Mouse (Mus musculus) heart, postnatal 0 days (tissue): Measurements from ENCODE around the gene Myocos. TPM values are rescaled to one million over a fixed set of nuclear protein-coding genes. Genes with fewer than 3 reads are reported as not detected.
"Not testable (repeated sequence)": the region's sequence is repeated elsewhere in the genome, so short reads cannot be mapped to it uniquely, and the experiment has no call there.

Source experiments
- ATAC-seq: fragments of 200-750 bp; cut with Nextera tagmentation; 2 replicates; pipeline ENCODE4 v1.8.0; 2017; ENCODE audit warnings: low read depth, moderate number of reproducible peaks, moderate library complexity; ENCODE audit not compliant: insufficient read depth
- DNase-seq: peaks from one replicate; pipeline ENCODE4 v3.0.0-alpha.2; 2016; ENCODE audit warnings: low spot score
- H3K27ac ChIP-seq: fragments of 300-500 bp; sonication (generic); 2 replicates; pipeline ENCODE4 v1.5.1; 2014; ENCODE audit warnings: low read depth, mild to moderate bottlenecking
- H3K27me3 ChIP-seq: fragments of 300-500 bp; sonication (generic); 2 replicates; pipeline ENCODE4 v1.6.1; 2014; ENCODE audit warnings: low read length, mixed read lengths; ENCODE audit not compliant: control insufficient read depth, insufficient read depth
- H3K36me3 ChIP-seq: fragments of 300-500 bp; sonication (generic); replicated peaks from 2 replicates; pipeline ENCODE4 v1.6.1; 2014; ENCODE audit warnings: low read length, mixed read lengths; ENCODE audit not compliant: control insufficient read depth, insufficient read depth
- H3K4me1 ChIP-seq: fragments of 300-500 bp; sonication (generic); 2 replicates; pipeline ENCODE4 v1.6.1; 2014; ENCODE audit warnings: antibody characterized with exemption; ENCODE audit not compliant: control insufficient read depth, insufficient read depth
- H3K4me2 ChIP-seq: fragments of 300-500 bp; sonication (generic); 2 replicates; pipeline ENCODE4 v1.6.1; 2014; ENCODE audit warnings: low read depth, mild to moderate bottlenecking, low read length, moderate library complexity
- H3K4me3 ChIP-seq: fragments of 300-500 bp; sonication (generic); 2 replicates; pipeline ENCODE4 v1.5.1; 2014; ENCODE audit warnings: low read depth, low read length
- H3K9ac ChIP-seq: fragments of 300-500 bp; sonication (generic); replicated peaks from 2 replicates; pipeline ENCODE4 v1.6.1; 2014; ENCODE audit warnings: low read depth, low read length, mixed read lengths
- H3K9me3 ChIP-seq: fragments of 300-500 bp; sonication (generic); replicated peaks from 2 replicates; pipeline ENCODE4 v1.6.1; 2016; ENCODE audit warnings: low read length; ENCODE audit not compliant: control insufficient read depth
- CTCF ChIP-seq: IDR thresholded peaks from 2 replicates; pipeline ENCODE4 v1.5.1; 2016; ENCODE audit warnings: antibody characterized with exemption, control low read depth, low read depth
- EP300 ChIP-seq: IDR thresholded peaks from 2 replicates; pipeline ENCODE4 v1.6.1; 2016; ENCODE audit warnings: antibody characterized with exemption, low read depth
- WGBS: fragments of 180-500 bp; shearing (Covaris S2); extraction: QIAGEN DNeasy Blood & Tissue Kit; methylation state at CpG from one replicate; pipeline ENCODE4 v1.1.7; 2014; 5-methylcytosine and 5-hydroxymethylcytosine counted together
- polyA plus RNA-seq: library from polyadenylated mRNA; unstranded; fragments of >200 nt; fragmentation: Nextera tagmentation; extraction: Ambion mirVana; gene quantifications from 2 replicates; pipeline ENCODE4 v1.2.1, GENCODE M21; 2015
- total RNA-seq: library from RNA; depleted of rRNA; stranded (reverse); fragments of >200 nt; gene quantifications from 2 replicates; pipeline ENCODE4 v1.2.3, GENCODE M21; 2014; ENCODE audit warnings: low replicate concordance

The Myocos gene
- total and polyA plus RNA-seq, 2 experiments from 2014 or later = not detected

DNA sequence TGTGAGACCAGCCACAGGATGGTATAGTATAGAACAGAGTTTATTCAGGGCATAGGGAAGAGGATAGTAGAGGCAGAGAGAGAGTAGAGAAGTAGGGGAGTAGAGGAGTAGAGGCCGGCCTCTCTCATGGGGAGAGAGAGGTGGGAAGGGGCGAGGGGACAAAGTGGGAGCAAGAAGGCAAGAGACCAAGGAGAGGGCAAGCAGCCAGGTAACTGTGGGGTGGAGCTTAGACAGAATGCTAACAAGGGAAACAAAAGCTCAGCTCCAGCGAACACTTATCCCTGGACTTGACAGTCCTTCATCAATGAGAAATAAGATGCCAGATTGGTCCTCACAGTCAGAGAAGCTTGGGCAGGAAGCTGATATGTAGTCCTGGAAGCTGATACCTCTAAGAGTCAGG, 15.4 kb downstream of the Myocos start:
- no peaks in the 10 kb centered on the region for H3K36me3 ChIP-seq

DNA sequence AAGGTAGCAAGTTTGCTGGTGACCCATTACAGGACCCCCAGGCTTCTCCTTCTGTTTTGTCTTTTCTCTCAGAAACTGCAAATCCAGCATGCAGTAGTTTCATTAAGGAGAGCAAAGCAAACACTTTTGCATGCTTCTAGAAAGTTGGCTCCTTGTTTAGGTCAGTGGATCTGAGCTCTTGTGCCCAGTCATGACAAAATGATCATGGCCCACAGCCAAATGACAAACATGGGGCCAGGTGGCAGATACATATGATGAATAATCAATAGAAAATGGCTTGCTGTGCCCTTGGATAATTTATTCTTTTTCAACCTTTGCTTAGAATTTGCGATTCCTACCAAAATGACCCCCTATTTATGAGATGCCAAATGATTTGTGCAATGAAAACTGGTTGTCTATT, 18.2 kb downstream of the Myocos start:
- 0 out of 2 replicates have a peak, but pooled peaks cover 4% of the 10 kb centered on the region for H3K4me1 ChIP-seq
- H3K4me2 ChIP-seq = no peak overlapping the region
- H3K9me3 ChIP-seq = no peaks in the 10 kb centered on the region
- ATAC-seq (no peak), DNase-seq (no peak)
- H3K9ac ChIP-seq = no peak overlapping the region
- H3K27me3 ChIP-seq = no peaks in the 10 kb centered on the region
- 88% methylated on average over 1 of the region's 1 CpGs for WGBS
- H3K4me3 ChIP-seq = no peak overlapping the region
- no peak for TF ChIP-seq EP300
- TF ChIP-seq CTCF = no peak
- H3K27ac ChIP-seq = no peak overlapping the region
- H3K36me3 ChIP-seq = no peaks in the 10 kb centered on the region

More for the DNA sequence above, 15.4 kb downstream of the Myocos start:
- Histone ChIP-seq H3K27me3 (no peaks in the 10 kb centered on the region), H3K4me2 (no peak overlapping the region), H3K4me1 (0 out of 2 replicates have a peak, but pooled peaks cover under 1% of the 10 kb centered on the region), H3K9ac (no peak overlapping the region), H3K9me3 (no peaks in the 10 kb centered on the region), H3K4me3 (no peak overlapping the region), H3K27ac (no peak overlapping the region)
- DNase-seq (no peak), ATAC-seq (0 out of 2 replicates have a peak, but pooled peaks have one; percentile 8)
- WGBS = 79% methylated on average over 3 of the region's 3 CpGs
- no peak for TF ChIP-seq EP300

DNA sequence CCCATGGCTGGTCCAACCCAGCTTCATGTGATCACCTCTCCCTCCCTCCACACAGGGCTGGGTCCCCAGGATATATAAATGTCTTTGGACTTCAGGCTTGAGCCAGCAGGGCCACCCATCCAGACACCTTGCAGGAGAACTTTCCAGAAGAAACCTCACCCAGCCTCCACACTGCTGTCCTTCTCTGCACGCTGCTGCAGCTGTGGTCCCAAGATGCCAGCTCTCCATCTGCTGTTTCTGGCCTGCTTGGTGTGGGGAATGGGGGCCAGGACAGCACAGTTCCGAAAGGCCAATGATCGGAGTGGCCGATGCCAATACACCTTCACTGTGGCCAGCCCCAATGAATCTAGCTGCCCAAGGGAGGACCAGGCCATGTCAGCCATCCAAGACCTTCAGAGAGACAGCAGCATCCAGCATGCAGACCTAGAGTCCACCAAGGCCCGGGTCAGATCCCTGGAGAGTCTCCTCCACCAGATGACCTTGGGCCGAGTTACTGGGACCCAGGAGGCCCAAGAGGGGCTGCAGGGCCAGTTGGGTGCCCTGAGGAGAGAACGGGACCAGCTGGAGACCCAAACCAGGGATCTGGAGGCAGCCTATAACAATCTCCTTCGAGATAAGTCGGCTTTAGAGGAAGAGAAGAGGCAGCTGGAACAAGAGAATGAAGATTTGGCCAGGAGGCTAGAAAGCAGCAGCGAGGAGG, 18.8 kb downstream of the Myocos start, which contains the start of gene Myoc:
Gene Myoc, plus strand, starts transcription at position 105 of the 700 bp plus-strand sequence.
- no peak for ATAC-seq
- H3K4me3 ChIP-seq = no peak within 1 kb of the TSS
- no peak within 1 kb of the TSS for H3K9ac ChIP-seq

DNA sequence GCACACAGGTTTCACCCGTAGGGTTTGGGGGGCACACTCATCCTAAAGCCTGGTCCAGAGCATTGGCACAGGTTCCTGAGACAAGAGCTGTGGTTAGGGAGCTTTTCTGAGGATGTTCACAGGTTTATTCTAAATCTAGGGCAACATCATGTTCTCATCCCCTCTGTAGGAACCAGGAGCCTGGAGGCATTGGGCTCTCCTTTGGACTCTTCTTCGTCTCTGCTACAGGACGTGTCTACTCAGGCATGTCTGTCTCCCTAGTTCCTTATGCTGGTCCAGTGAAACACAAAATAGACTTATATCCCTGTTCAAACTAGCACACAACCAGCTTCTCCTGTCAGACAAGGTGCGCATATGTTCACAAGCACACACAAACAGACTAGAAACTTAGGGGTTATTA, 19.5 kb downstream of the Myocos start:
- no peak overlapping the region for H3K4me2 ChIP-seq
- no peak overlapping the region for H3K27ac ChIP-seq
- H3K4me1 ChIP-seq = 0 out of 2 replicates have a peak, but pooled peaks cover 4% of the 10 kb centered on the region
- 87% methylated on average over 4 of the region's 4 CpGs for WGBS
- TF ChIP-seq EP300 (no peak), CTCF (no peak)
- DNase-seq = no peak
- no peak overlapping the region for H3K9ac ChIP-seq
- H3K36me3 ChIP-seq = no peaks in the 10 kb centered on the region
- H3K27me3 ChIP-seq = no peaks in the 10 kb centered on the region
- H3K9me3 ChIP-seq = peaks cover 8% of the 10 kb centered on the region; the same call in 1 of the 2 replicates
- ATAC-seq = no peak
- H3K4me3 ChIP-seq = no peak overlapping the region

More for the DNA sequence above, 18.8 kb downstream of the Myocos start, which contains the start of gene Myoc:
- H3K4me1 ChIP-seq = 0 out of 2 replicates have a peak, but pooled peaks cover 4% of the 10 kb centered on the region
- H3K4me2 ChIP-seq = no peak within 1 kb of the TSS
- TF ChIP-seq CTCF = no peak
- no peak for TF ChIP-seq EP300
- H3K27ac ChIP-seq = no peak within 1 kb of the TSS
- H3K9me3 ChIP-seq = peaks cover 4% of the 10 kb centered on the region; the same call in 1 of the 2 replicates
- no peaks in the 10 kb centered on the region for H3K27me3 ChIP-seq
- H3K36me3 ChIP-seq = no peaks in the 10 kb centered on the region
- 62% methylated on average over 10 of the region's 10 CpGs for WGBS
- no peak for DNase-seq

DNA sequence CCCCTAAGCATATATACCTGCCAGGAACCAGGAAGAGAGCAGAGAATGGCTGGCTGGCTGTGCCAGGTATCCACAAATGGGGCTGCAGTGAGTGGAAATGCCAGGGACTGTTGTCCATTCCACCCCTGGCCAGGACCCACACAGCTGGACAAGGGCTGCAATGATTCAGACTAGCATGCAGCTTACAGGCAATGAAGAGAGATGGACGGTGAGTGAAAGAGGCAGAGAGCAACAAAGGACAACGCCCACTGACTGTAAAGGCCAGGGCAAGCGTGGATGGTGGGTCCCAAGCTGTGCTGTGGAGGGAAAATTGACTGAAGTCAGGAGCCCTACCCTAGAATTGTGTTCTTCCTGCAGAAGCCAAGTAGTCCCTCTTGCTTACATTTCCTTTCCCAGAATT, 21.5 kb downstream of the Myocos start:
- no peak overlapping the region for H3K9ac ChIP-seq
- H3K4me3 ChIP-seq = no peak overlapping the region
- no peak overlapping the region for H3K4me2 ChIP-seq
- H3K9me3 ChIP-seq = peaks cover 8% of the 10 kb centered on the region; the same call in 1 of the 2 replicates
- TF ChIP-seq EP300 (no peak), CTCF (no peak)
- no peaks in the 10 kb centered on the region for H3K36me3 ChIP-seq
- no peak for DNase-seq
- 0 out of 2 replicates have a peak, but pooled peaks cover 4% of the 10 kb centered on the region for H3K4me1 ChIP-seq
- H3K27me3 ChIP-seq = no peaks in the 10 kb centered on the region
- no peak for ATAC-seq
- H3K27ac ChIP-seq = no peak overlapping the region
- 77% methylated on average over 3 of the region's 3 CpGs for WGBS

DNA sequence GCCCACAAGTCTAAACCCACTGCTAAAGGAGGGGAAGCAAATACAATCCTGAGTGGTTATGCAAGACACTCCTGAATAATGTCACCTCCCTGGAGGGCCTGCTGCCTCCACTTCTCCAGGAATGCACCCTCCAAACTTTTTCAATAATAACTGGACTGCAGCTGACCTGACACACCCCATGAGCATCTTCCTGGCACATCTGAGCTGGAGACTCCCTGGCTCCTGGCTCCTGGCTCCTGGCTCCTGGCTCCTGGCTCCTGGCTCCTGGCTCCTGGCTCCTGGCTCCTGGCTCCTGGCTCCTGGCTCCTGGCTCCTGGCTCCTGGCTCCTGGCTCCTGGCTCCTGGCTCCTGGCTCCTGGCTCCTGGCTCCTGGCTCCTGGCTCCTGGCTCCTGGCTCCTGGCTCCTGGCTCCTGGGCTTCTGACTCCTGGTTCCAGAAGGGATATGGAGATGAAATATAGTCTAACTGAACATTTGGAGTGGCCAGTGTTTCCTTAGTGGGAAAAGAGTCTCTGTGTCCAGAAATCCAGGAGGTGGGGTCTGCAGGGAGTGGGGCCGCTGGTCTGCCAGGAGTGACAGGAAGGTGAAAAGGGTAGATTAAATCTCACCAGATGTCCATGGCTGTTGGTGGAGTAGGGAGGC, 22.6 kb downstream of the Myocos start:
- not testable (repeated sequence) for H3K27ac ChIP-seq, H3K4me2 ChIP-seq, H3K4me1 ChIP-seq, H3K9me3 ChIP-seq, H3K36me3 ChIP-seq, H3K9ac ChIP-seq, H3K4me3 ChIP-seq, H3K27me3 ChIP-seq, DNase-seq
- 0 out of 2 replicates have a peak, but pooled peaks have one; percentile 36 for ATAC-seq
- 53% methylated on average over 1 of the region's 1 CpGs for WGBS

DNA sequence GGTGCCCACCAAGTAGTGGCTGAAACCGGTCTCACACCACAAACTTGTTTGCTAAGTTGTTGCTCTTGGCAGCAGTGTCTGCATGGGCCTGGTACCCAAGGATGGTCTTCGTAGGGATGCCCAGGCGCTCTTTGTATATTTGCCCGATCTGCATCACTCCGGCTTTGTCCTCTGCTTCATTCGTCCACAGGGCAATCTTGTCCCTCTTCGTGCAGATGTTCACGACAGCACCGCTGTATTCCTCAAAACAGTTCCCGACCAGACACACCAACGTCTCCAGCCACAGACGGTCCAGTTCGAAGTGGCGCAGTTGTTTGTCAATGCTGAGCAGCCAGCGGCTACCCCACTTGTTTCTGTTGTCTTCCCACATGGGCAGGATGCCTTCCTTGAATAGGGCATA, 29.7 kb downstream of the Myocos start:
- not testable (repeated sequence) for H3K9me3 ChIP-seq, DNase-seq, H3K36me3 ChIP-seq, H3K4me1 ChIP-seq, ATAC-seq, H3K27ac ChIP-seq, H3K4me2 ChIP-seq, H3K9ac ChIP-seq, H3K27me3 ChIP-seq, H3K4me3 ChIP-seq
- 92% methylated on average over 15 of the region's 15 CpGs for WGBS

DNA sequence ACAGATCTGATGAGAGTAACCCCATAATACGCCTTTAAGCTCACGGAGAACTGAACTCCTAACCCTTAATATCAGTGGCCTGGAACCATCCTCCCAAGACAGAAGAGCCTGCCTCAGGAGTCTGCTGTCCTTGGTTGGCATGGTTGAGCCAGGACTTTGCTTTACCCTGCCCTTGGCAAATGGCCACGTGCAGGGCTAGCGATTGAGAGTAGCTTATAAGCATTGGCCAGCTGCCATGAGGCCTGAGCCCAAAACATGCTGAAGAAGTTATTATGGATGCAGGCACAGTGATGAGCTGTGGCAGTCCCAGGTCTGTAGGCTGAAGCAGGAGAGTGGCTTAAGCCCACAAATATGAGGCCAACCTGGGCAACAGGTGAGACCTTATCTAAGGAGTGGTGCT, 30.2 kb downstream of the Myocos start:
- H3K4me3 ChIP-seq, H3K36me3 ChIP-seq, H3K4me2 ChIP-seq, H3K9me3 ChIP-seq, ATAC-seq, H3K9ac ChIP-seq, H3K4me1 ChIP-seq, H3K27ac ChIP-seq, H3K27me3 ChIP-seq, DNase-seq: not testable (repeated sequence)
- WGBS = 66% methylated on average over 4 of the region's 4 CpGs
